Mouse (Mus musculus): ENCODE data around the gene Myh9.
A peak's percentile ranks its signal among the peaks of the same experiment; 100 is the strongest.

Myh9 gene

DNA sequence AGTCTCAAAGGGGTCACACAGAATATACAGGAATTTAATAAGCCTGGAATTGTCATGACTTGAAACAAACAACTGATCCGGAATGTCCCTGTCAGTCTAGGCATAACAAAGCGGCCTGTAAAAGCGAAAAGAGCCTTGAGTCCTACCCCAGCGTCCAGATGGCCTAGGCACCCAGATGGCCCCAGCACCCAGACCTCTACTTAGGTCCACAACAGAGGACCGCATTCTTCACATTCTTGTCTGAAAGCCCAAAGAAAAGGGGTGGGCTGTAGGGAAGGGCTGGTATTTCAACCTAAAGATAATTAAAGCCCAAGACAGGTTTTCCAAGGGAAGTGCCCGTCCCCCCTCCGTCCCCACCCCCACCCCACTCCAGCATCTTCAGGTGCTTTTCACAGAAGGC is 14.6 kb downstream of the Myh9 start:
- DNase-seq = no peak

DNA sequence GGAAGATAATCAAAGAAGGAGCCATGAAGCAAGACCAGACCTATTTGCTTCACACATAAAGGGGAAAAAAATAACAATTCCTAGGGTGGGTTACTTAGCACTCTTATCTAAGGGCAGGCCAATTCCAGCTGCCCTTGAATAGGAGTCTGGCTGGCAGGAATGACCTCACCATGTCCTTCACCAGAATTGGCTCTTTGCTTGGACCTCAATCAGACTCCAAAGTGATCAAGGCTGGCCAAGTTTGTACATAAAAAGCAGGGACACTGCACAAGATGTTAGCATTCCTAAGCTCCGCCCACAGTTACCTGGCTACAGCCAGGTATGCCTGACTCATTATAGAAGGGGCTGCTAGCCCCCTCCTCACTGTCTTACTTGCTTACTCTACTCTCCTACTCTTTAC is 16.6 kb downstream of the Myh9 start:
- no peak for DNase-seq

DNA sequence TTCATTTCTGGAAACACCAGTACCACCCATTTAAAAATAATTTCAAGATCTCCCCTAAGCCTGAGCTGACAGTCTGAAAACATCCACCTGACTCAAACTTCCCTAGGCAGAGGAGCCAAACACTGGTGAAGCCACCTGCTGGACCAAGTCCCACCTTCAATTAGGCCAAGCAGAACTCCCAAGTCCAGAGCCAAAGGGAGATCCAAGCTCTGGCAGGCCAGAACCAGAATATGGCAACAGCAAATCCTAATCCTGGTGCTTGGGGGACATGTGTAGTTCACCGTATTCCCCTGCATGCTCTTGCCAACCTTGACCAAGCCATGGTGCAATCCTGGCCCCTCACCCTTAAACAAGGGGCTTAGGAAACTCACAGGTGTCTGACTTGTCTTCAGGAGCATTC is 17.7 kb downstream of the Myh9 start:
- DNase-seq = no peak

DNA sequence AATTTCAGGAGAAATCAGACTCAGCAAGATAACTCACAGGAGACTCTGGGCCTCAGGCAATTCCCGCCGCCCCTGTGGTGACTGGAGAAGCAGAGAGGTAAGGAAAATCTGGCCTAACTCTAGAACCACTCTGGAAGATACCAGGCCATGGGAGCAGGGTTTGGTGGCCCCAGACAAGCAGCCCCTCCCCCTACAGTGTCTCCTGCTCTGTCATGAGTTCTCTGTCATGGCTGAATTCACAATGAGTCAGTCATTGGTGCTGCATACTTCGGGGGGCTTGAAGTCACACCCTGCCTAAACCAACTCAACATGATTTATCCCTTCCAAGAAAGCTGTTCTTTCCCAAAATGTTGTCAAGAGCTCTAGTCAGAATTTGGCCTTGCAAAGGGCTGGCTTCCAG is 18.3 kb downstream of the Myh9 start:
- DNase-seq = no peak

DNA sequence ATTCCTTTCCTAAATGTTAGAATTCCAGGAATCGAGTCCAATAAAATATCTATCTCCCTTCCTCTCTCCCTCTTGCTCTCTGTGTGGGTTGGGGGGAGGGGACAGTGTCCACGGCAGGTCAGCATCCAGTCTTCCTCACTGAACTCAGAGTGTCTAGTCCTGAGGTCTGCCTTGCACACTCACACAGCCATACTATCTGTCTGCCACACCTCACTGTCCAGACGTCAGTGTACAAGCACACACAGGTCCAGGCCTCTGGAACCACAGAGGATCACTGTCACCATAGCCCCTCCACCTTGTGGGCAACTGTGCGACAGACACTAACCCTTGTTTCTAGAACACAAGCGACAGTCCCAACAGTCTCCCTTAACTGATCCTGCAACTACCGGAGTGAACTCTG is 18.8 kb downstream of the Myh9 start:
- DNase-seq = no peak

DNA sequence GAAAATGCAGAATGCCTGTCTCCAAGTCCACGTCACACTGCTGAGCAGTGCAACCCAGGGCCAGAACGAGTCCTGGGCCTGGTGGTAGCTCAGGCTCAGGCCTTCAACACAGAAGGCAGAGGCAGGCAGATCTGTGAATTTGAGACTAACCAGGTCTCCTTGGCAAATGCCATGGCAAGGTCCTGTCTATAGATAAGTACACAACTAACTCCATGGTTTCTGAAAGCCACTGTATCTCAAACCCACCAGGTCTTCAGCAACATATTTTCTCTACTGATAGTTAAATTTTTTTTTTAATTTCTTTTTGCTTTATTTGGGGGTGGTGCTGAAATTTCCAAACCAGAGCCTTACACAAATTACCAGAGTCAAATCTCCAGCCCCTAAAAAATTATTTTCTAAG is 19.3 kb downstream of the Myh9 start:
- DNase-seq = no peak

DNA sequence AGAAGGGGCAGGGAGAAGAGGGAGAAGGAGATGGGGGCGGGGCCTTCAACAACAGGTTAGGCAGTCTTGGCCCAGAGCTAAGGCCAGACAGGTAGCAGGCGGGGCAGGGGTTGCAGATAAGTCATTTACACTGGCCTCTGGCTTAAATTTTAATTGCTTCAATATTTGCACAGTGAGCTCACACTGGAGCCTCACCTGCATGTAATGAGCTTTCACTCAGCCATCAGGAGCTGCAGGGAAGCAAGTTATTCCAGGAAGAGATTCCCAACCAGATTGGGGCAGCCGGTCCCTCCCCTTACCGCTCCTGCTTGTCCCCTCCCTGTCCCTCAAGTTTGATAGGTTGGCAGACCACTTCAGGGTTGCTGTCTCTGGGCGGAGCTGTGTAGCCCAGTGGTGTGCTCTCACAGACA is 19.9 kb downstream of the Myh9 start:
- DNase-seq = no peak

DNA sequence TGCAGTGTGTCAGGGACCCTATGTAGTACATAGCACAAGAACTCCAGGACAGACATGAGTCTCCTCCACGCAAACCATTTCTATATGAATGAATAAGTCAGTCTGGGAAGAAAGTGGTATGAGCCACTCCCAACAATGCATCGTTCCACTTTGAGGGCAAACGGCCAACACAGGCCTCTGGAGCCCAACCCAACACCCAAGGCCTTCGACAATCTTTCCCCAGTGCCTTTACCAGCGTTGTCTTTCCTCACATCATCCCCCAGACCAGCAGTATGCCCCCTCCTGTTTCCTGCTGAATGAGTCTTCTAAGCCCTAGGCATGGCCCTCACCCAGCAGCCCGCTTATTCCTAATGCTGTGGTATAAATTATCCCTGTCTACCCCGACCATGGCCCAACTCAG is 20.6 kb downstream of the Myh9 start:
- DNase-seq = no peak

DNA sequence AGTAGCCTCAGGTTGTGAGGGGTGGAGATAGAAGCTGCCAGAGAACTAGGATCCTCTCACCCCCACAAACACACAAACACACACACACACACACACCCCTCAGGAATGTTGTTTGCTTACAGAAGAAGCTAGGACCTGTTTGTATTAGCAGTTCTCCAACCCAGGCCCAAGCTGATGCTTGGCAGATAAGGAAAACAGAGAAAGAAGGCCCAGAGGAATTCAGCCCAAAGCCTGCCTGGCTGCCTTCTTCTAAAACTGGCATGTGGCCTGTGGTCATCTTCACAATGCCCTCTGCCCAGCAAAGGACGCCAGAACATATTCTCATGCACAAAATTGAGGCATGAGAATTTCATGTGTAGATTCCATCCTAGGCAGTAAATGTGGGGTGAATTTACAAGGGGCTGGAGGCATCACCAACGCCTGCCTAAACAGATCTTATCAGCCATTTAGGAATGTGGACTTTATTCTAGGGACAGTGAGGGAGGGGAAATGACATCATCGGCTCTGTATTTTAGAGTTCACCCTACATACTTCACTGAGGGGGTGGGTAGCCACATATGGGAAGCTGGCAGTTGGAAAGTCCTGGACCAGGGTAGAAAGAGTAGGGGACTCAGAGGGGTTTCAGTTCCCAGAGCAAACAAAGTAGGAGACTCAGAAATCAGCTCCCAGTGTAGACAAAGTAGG is 21.4 kb downstream of the Myh9 start:
- DNase-seq = no peak

DNA sequence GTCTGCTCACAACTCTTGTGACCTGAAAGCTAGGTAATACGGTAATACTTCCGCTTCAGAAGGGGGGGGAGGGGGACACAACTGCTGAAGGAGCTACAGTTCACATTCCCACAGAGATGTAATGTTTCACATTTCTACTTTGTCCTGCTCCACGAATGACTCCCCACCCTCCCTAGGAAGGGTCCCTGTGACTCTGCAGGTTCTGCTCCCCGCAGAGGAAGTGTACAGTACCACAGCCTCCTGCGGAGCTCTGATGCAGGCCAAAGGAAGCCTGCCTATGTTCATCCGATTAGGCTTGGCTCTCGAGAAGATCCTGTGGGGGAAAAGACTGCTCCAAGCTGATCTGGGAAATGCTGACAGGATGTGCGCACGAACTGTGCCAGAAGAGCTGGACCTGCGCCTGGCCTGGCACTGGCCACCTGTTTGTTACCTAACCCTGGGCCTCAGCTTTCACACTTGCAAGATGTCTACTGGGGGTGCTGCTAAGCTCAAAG is 22.0 kb downstream of the Myh9 start:
- peak; percentile 94 for DNase-seq

DNA sequence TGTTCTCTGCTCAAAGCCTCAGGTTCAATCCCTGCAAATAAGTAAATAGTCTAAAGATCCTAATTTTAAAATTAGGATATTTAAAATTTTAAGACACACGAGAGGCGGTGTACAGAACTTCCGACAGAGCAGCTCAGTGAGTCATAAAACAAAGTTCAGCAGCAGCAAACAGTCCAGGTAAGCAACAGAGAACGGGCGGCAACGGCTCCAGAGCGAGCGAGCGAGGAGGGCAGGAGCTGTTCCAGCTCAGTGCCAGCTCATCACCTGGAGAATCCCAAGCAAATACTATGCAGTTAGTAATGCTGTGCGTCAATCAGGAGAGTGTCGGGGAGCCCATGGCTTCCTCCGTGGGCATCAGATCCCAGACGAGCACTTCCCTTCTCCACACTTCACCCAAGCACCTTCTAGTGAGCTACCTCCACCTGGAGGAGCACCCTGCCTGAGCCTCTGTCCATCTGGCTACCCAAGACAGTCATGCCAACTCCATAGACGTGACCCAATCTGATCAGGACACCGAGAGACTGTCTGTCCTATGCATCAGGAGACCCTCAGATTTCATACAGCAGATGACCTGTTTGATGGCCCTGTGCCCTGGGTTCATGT is 23.3 kb downstream of the Myh9 start:
- no peak for DNase-seq

DNA sequence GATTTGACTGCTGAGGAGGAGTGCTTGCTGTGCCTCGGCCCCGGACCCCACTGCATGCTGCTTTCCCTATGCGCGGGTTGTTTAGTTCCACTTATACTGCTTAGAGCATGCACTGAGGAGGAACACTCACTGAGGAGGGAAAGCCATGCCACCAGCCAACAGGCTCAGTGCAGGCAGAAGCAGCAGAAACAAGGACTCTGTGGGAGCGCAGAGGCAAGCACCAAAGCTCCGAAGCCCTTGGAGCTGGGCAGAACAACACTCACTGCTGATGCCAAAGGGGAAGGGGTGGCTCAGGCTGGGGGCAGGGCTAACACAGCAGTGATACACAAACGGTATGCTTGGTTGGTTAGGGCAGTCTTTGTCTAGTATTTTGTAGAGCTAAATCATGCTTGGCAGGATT is 24.6 kb downstream of the Myh9 start:
- DNase-seq = no peak

DNA sequence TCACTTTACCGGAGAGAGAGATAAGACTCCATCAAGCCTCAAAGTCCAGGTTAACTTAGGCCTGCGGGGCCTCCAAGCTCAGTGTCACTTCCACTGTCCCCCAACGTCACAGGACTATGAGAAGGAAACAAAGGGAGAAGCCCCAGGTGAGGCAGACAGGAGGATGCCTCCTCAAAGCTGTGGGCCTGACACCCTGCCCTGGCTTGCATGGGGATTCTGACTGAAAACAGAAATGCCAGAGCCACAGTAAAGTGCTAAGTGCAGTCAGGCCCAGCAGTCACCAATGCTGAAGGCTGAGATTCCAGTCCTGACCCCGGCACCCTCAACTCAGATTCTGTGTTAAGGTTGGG is 25.4 kb downstream of the Myh9 start:
- DNase-seq = no peak

DNA sequence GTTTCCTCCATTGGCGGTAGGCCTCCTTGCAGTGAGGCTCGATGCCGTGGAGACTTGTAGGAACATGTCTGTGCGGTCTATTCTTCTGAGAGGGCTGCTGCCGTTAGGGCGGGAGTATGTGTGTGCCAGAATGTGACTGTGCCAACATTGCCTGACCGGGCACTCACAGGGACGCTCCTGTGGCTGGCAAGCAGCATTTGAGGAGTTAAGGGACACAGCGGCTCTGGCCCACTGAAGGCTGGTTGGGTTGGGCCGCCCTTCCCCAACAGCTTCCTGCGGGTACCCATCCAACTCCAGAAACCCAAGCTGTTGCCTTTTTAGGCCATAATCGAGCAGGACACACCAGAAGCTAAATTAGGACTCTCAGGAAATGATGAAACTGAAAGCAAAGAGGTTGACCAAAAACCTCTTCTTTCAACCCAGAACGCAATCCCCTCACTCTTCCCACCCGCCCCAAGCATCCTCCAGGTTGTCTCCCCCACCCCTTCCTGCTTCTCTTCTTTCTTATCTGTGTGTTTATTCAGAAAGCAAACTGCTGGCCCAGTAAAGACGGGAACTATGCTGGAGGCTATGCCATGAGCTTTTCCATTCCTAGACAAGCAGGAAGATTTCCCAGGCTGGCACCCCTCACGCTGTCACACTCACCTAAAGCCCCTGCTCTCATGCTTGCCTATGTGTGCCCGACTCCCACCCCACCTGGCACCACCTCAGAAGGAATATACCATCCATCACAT is 25.9 kb downstream of the Myh9 start:
- DNase-seq = peak; percentile 68

DNA sequence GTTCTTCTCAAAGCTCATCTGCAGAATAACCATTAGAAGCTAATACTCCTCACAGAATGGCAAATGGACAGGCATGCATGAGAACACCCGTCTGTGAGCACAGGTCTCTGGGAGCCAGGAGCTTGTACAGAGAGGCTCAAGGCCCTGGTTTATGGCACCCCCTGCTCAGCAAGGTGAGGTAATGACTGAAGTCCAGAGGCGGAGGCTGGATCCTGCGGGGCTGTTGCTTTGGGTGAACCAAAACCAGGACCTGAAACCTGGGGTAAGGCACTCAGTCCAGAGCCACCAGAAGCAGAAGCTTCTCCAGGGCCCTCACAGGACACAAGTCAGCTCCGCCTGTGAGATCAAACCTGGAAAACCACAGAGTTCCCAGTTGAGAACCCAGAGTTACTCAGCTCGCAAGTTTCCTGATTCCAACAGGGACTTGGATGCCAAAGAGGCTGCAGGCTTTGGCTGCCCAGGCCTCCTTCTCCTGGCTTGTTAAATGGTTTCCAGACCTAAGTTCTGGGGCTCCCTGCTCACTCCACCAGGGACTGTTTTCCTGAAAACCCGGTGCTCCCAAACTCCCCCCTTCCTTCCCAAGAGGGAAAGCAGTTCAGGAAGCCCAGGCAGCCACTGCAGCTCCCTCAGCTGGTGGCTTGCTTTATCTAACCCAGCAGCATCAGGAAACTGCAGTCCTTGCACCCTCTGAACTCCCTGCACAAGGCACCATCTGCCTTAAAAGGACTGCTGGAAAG is 28.2 kb downstream of the Myh9 start:
- DNase-seq = no peak

DNA sequence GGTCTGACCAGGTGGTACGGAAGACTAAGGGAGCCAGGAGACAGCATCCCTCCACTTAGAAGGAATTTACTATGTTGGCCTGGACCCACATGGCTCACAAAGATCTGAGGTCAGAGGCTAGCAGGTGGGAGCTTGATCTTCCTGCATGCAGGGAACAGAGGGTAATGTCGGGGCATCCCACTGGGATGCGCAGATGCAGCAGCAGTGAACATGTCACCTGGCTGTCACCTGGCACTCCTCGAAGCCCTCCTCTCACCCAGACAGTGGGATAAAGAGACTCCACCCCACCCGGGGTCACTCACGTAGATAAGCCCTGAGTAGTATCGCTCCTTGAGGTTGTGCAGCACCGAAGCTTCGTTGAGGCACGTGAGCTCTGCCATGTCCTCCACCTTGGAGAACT is 29.4 kb downstream of the Myh9 start:
- no peak for DNase-seq

DNA sequence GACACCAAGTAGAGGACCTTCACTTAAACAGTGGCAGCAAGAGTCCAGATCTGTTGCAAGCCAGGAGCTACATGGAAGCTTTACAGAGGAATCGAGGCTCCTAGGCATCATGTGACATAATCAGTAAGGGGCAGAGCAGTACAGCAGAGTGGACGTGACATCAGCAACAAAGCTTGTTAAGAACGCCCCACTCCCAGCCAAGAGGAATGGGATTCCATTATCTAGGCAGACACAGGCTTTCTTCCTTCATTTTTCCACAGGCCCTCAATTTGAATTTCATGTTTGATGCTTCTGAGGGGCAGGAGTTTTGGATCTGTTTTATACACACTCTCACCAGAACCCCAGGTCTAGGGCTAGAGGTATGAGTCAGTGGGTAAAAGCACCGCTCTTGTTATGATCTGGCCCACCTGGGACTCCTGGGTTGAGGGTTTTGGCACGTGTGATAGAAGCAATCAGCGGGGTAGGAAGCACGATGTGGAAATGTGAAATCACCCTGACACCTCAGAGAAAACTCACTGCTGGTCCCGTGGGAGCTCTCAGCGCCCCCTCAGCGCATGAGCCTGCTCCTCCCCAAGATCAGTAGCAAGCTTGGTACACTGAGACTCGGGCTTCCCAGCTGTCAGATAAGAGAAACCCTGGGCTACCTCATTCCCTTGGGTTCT is 30.7 kb downstream of the Myh9 start:
- DNase-seq = no peak

DNA sequence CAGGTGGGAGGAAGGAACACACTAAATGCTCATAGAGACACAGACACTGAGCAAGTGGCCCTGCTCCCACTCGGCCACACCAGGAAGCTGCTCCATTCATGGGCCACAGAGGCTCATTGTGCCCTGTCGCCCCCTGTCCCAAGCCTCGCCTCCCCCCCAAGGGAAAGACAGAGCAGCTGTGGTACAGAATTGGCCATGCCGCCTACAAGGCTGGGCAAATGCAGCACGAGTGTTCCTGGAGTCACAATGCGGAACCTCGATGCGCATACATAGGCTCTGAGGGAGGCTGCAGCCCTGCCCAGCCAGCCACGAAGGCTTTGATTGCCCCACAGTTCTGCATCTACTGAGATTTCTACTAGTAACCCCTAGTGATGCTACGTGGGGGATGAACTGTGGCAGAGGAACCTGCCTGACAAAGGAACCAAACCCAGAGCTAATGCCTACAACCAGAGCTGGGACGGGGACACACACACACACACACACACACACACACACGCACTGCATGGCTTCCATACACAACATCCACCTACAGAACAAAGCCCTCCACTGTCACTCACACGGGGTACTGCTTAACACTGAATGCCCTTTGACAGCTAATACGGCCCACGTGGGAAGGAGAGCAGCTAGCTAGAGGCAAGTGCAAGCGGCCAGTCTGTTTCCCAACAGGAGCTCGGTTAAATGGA is 31.4 kb downstream of the Myh9 start:
- no peak for DNase-seq

DNA sequence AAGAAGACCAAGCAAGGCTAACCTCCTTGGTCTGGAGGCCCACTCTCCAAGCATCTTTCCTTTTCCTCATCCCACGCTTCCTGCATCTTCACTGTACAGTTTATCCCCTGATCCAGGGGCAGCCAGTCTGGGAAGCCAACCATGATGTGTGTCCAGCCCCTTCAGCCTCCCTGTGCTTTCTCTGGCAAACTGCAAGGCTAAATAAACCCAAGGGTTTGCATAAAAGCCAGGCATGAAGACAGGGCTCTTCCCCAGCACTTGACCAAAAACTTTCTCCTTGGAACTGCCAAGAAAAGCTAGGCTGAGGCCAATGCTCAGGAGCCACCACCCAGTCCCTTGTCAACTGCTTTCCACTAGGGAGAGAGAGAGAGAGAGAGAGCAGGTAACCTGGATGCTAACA is 32.5 kb downstream of the Myh9 start:
- no peak for DNase-seq

DNA sequence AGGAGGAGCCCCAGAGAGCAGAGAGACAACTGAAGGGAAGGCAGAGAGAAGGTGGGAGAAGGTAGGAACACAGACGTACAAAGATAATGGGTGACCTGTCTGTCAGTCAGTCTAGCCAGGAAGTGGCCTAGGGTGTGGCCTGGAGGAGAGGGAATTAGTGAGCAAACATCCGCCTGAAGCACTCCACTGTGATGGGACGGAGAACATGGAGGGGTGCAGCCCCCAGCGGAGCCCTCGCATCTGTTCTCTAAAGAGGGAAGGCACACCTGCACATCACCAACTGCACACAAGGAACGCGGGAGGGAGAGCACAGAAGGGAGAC is 34.8 kb downstream of the Myh9 start:
- DNase-seq = no peak

DNA sequence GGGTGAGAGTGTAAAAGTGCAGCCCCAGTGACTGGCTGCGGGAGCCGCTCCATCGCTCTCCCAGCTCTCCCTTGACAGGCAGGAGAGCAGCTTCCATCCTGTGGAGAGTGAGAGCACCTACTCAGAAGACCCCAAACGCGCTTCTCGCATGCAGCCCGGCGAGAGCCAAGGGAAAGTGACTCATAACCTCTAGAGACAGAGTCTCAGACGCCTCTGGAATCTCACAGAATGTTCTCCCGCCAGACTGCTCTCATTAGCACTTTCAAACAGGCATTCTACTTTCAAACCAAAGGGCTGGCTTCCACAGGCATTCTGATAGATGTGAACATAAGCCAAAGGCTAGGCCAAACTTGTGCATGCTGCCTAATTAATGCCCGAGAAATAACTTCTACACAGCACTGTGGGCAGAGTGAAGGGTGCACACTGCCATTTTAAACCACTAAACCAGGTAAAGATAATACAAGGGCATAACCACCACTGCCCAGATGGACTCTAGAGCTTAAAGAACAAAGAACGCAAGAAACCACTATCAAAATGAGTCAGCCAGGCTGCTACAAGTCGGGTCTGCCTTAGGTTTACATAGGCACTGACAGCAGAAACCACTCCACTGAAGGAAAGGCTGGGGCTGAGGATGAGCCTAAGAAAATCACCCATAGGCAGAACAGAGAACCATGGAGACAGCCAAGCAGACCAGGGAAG is 35.3 kb downstream of the Myh9 start:
- DNase-seq = no peak

DNA sequence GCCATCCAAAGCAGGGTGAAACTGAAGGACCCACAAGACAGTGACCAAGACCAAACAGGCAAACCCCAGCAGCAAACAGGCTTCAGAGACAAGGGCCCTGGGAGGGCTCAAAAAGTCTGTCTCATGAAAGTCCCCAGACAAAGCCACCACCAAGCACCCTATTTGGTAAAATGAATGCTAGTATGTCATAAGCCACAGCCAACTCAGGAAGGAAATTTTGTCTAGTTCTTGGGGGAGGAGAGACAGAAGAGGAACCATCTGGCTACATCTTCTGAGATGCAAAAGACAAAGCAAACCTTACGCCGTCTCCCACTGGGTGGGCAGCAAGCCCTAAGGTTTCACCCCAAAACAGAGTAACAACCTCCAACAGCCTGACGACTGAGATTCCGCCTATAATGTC is 36.3 kb downstream of the Myh9 start:
- no peak for DNase-seq
